Mouse (Mus musculus): ENCODE data around the gene Myocd. TPM values are rescaled to one million over a fixed set of nuclear protein-coding genes. Genes with fewer than 3 reads are reported as not detected.
A peak's percentile ranks its signal among the peaks of the same experiment; 100 is the strongest.

The Myocd gene
- 0.04 TPM for polyA plus RNA-seq (2012; fragmentation: generic; extraction: Trizol)

- peak within 1 kb of the TSS; percentile 12 for H3K4me3 ChIP-seq
- peak within 1 kb of the TSS; percentile 90 for H3K4me2 ChIP-seq (ENCODE audit: low read depth)
- no peak within 1 kb of the TSS for H3ac ChIP-seq (ENCODE audit: control insufficient read depth, insufficient read length)
- TF ChIP-seq POLR2AphosphoS2 (IDR thresholded peaks at IDR 0.05; ENCODE audit: insufficient read length, low read depth) = no peak
- no peak for TF ChIP-seq MAX (IDR thresholded peaks at IDR 0.05; ENCODE audit: low read depth)
- TF ChIP-seq MYOG (IDR thresholded peaks at IDR 0.05; ENCODE audit: control insufficient read depth in 1 of 3, insufficient read depth in 1 of 3, insufficient read length in 2 of 3, low read depth in 2 of 3) = peak in 1 of 3 experiments; percentile 26
- no peak for TF ChIP-seq USF1 (IDR thresholded peaks at IDR 0.05; ENCODE audit: low read depth)
- TF ChIP-seq REST (IDR thresholded peaks at IDR 0.05; ENCODE audit: insufficient read depth, insufficient read length) = no peak
- peak in 1 of 3 experiments; percentile 24 for TF ChIP-seq MYOD1 (IDR thresholded peaks at IDR 0.05; ENCODE audit: control insufficient read depth in 1 of 3, insufficient read length in 2 of 3, low read depth in 2 of 3)
- H3K27me3 ChIP-seq (ENCODE audit: control insufficient read depth, insufficient read depth, insufficient read length) = no peaks in the 10 kb centered on the region
- no peaks in the 10 kb centered on the region for H3K36me3 ChIP-seq (ENCODE audit: control insufficient read depth, insufficient read depth)
- no peaks in the 10 kb centered on the region for H3K79me2 ChIP-seq (ENCODE audit: control insufficient read depth, insufficient read depth)
These were observed at the start of gene Myocd for GRCm38 (mm10) chr11:65269851-65270473. Myocd (minus strand) TSS chr11:65269989.

GRCm38 (mm10) chr11:65303824-65304223 is 34.0 kb upstream of the Myocd start:
- Histone ChIP-seq H3K4me3 (no peak overlapping the region), H3K27me3 (ENCODE audit: control insufficient read depth, insufficient read depth, insufficient read length) (no peaks in the 10 kb centered on the region), H3K79me2 (ENCODE audit: control insufficient read depth, insufficient read depth) (no peaks in the 10 kb centered on the region), H3K4me2 (ENCODE audit: low read depth) (no peak overlapping the region), H3K36me3 (ENCODE audit: control insufficient read depth, insufficient read depth) (no peaks in the 10 kb centered on the region), H3ac (ENCODE audit: control insufficient read depth, insufficient read length) (no peak overlapping the region)
- TF ChIP-seq SRF (IDR thresholded peaks at IDR 0.05; ENCODE audit: control insufficient read depth, insufficient read length, low read depth) (no peak), USF1 (IDR thresholded peaks at IDR 0.05; ENCODE audit: low read depth) (no peak), REST (IDR thresholded peaks at IDR 0.05; ENCODE audit: insufficient read depth, insufficient read length) (no peak), POLR2AphosphoS2 (IDR thresholded peaks at IDR 0.05; ENCODE audit: insufficient read length, low read depth) (no peak), TCF3 (IDR thresholded peaks at IDR 0.05; ENCODE audit: insufficient read length, low read depth) (no peak)

DNA sequence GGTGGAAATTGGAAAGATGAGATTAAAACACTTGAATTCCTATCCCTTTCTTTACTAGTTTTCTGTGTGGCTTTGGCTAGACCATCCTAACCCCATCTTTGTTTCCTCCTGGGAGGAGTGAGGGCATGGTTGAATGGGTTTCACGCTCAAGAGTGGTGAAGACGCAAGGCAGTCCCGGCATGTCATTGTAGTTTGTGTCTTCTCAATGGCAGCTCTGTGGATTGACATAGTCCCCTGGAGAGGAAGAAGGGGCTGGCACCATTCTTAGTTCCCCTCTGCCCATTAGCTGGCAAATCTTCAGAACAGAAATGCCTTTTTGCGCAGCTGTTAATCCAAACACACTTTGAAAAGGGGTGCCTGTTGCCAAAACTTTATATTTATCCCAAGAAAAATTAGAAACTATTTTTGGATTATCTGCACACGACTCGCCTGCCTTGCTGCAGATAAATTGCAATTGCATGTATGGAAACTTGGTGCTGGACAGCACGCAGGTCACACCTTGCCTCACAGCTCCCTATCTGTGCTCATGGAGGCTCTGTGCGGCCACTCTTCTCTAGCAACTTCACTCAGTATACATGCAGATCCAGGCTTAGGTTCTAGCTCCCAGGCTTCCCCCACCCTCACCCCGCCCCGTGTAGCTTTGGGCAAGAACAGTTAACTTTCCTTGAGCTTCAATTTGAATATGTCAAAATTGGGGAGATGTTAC is 24.5 kb upstream of the Myocd start:
- H3K4me3 ChIP-seq = no peak overlapping the region
- H3ac ChIP-seq (ENCODE audit: control insufficient read depth, insufficient read length) = no peak overlapping the region
- H3K36me3 ChIP-seq (ENCODE audit: control insufficient read depth, insufficient read depth) = no peaks in the 10 kb centered on the region
- no peaks in the 10 kb centered on the region for H3K79me2 ChIP-seq (ENCODE audit: control insufficient read depth, insufficient read depth)
- TF ChIP-seq POLR2AphosphoS2 (IDR thresholded peaks at IDR 0.05; ENCODE audit: insufficient read length, low read depth) = no peak
- no peak for TF ChIP-seq SRF (IDR thresholded peaks at IDR 0.05; ENCODE audit: control insufficient read depth, insufficient read length, low read depth)
- TF ChIP-seq USF1 (IDR thresholded peaks at IDR 0.05; ENCODE audit: low read depth) = no peak
- TF ChIP-seq E2F4 (IDR thresholded peaks at IDR 0.05; ENCODE audit: insufficient read depth) = no peak
- TF ChIP-seq MAX (IDR thresholded peaks at IDR 0.05; ENCODE audit: low read depth) = no peak
- no peak for TF ChIP-seq MYOD1 (IDR thresholded peaks at IDR 0.05; ENCODE audit: control insufficient read depth in 1 of 3, insufficient read length in 2 of 3, low read depth in 2 of 3)
- TF ChIP-seq CEBPB (IDR thresholded peaks at IDR 0.05; ENCODE audit: insufficient read depth, poor library complexity, severe bottlenecking) = no peak
- TF ChIP-seq REST (IDR thresholded peaks at IDR 0.05; ENCODE audit: insufficient read depth, insufficient read length) = no peak
- TF ChIP-seq TCF12 (IDR thresholded peaks at IDR 0.05; ENCODE audit: insufficient read depth, poor library complexity, severe bottlenecking) = no peak
- H3K27me3 ChIP-seq (ENCODE audit: control insufficient read depth, insufficient read depth, insufficient read length) = no peaks in the 10 kb centered on the region
- H3K4me2 ChIP-seq (ENCODE audit: low read depth) = no peak overlapping the region

- no peak overlapping the region for H3ac ChIP-seq (ENCODE audit: control insufficient read depth, insufficient read length)
- H3K4me3 ChIP-seq = no peak overlapping the region
- no peaks in the 10 kb centered on the region for H3K27me3 ChIP-seq (ENCODE audit: control insufficient read depth, insufficient read depth, insufficient read length)
- H3K36me3 ChIP-seq (ENCODE audit: control insufficient read depth, insufficient read depth) = no peaks in the 10 kb centered on the region
- no peak for TF ChIP-seq USF1 (IDR thresholded peaks at IDR 0.05; ENCODE audit: low read depth)
- no peak for TF ChIP-seq CEBPB (IDR thresholded peaks at IDR 0.05; ENCODE audit: insufficient read depth, poor library complexity, severe bottlenecking)
- TF ChIP-seq MYOD1 (IDR thresholded peaks at IDR 0.05; ENCODE audit: control insufficient read depth in 1 of 3, insufficient read length in 2 of 3, low read depth in 2 of 3) = no peak
- no peak for TF ChIP-seq POLR2AphosphoS2 (IDR thresholded peaks at IDR 0.05; ENCODE audit: insufficient read length, low read depth)
- TF ChIP-seq SRF (IDR thresholded peaks at IDR 0.05; ENCODE audit: control insufficient read depth, insufficient read length, low read depth) = no peak
- no peak for TF ChIP-seq MAX (IDR thresholded peaks at IDR 0.05; ENCODE audit: low read depth)
- no peak for TF ChIP-seq MYOG (IDR thresholded peaks at IDR 0.05; ENCODE audit: control insufficient read depth in 1 of 3, insufficient read depth in 1 of 3, insufficient read length in 2 of 3, low read depth in 2 of 3)
- TF ChIP-seq REST (IDR thresholded peaks at IDR 0.05; ENCODE audit: insufficient read depth, insufficient read length) = no peak
- TF ChIP-seq E2F4 (IDR thresholded peaks at IDR 0.05; ENCODE audit: insufficient read depth) = no peak
- no peak for TF ChIP-seq TCF3 (IDR thresholded peaks at IDR 0.05; ENCODE audit: insufficient read length, low read depth)
- no peak for TF ChIP-seq TCF12 (IDR thresholded peaks at IDR 0.05; ENCODE audit: insufficient read depth, poor library complexity, severe bottlenecking)
- TF ChIP-seq POLR2A (IDR thresholded peaks at IDR 0.05; ENCODE audit: insufficient read length, low read depth) = no peak
- H3K79me2 ChIP-seq (ENCODE audit: control insufficient read depth, insufficient read depth) = no peaks in the 10 kb centered on the region
- H3K4me2 ChIP-seq (ENCODE audit: low read depth) = no peak overlapping the region
These were observed 23.2 kb upstream of the Myocd start for GRCm38 (mm10) chr11:65292994-65293393.

DNA sequence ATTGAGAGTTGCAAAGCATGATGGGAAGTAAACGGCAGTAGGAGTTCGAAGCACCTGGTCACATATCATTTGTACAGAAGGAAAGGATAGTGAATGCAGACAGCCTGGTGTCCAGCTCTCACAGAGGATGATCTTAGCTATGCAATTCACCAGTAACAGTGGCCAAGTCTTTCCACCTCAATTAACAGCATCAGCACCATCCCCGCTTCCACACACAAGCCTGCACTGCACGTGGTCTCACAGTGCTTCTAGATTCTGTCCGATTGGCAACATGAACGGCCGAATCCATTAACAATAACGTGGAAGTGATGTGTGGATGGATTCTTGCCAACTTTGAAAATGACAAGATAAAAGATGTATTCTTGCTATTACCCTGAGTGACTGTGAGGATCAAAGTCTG is 17.9 kb upstream of the Myocd start:
- no peak for TF ChIP-seq CEBPB (IDR thresholded peaks at IDR 0.05; ENCODE audit: insufficient read depth, poor library complexity, severe bottlenecking)
- TF ChIP-seq USF1 (IDR thresholded peaks at IDR 0.05; ENCODE audit: low read depth) = no peak
- no peak for TF ChIP-seq MAX (IDR thresholded peaks at IDR 0.05; ENCODE audit: low read depth)
- no peak for TF ChIP-seq TCF3 (IDR thresholded peaks at IDR 0.05; ENCODE audit: insufficient read length, low read depth)
- TF ChIP-seq TCF12 (IDR thresholded peaks at IDR 0.05; ENCODE audit: insufficient read depth, poor library complexity, severe bottlenecking) = no peak
- TF ChIP-seq POLR2A (IDR thresholded peaks at IDR 0.05; ENCODE audit: insufficient read length, low read depth) = no peak
- no peak for TF ChIP-seq MYOG (IDR thresholded peaks at IDR 0.05; ENCODE audit: control insufficient read depth in 1 of 3, insufficient read depth in 1 of 3, insufficient read length in 2 of 3, low read depth in 2 of 3)
- no peak for TF ChIP-seq MYOD1 (IDR thresholded peaks at IDR 0.05; ENCODE audit: control insufficient read depth in 1 of 3, insufficient read length in 2 of 3, low read depth in 2 of 3)
- no peak for TF ChIP-seq E2F4 (IDR thresholded peaks at IDR 0.05; ENCODE audit: insufficient read depth)
- Histone ChIP-seq H3K4me3 (no peak overlapping the region), H3ac (ENCODE audit: control insufficient read depth, insufficient read length) (no peak overlapping the region), H3K27me3 (ENCODE audit: control insufficient read depth, insufficient read depth, insufficient read length) (no peaks in the 10 kb centered on the region), H3K36me3 (ENCODE audit: control insufficient read depth, insufficient read depth) (no peaks in the 10 kb centered on the region), H3K4me2 (ENCODE audit: low read depth) (no peak overlapping the region), H3K79me2 (ENCODE audit: control insufficient read depth, insufficient read depth) (no peaks in the 10 kb centered on the region)
